Mouse (Mus musculus) kidney, postnatal 0 days (tissue): ENCODE results near the gene Olfr155. TPM values are rescaled to one million over a fixed set of nuclear protein-coding genes. Genes with fewer than 3 reads are reported as not detected.
A peak's percentile ranks its signal among the peaks of the same experiment; 100 is the strongest.

Experiments
- ATAC-seq: fragments of 200-750 bp; cut with Nextera tagmentation; replicated peaks from 2 replicates; pipeline ENCODE4 v1.8.0; 2017; ENCODE audit warnings: low read depth, moderate number of reproducible peaks, moderate TSS enrichment, moderate library complexity; ENCODE audit not compliant: low FRiP score
- DNase-seq: peaks from one replicate; pipeline ENCODE4 v3.0.0-alpha.2; 2016; ENCODE audit warnings: low spot score
- H3K27ac ChIP-seq: fragments of 300-500 bp; sonication (generic); 2 replicates; pipeline ENCODE4 v1.5.1; 2014; ENCODE audit warnings: mild to moderate bottlenecking
- H3K27me3 ChIP-seq: fragments of 300-500 bp; sonication (generic); 2 replicates; pipeline ENCODE4 v1.6.1; 2014; ENCODE audit warnings: low read length, mixed read lengths; ENCODE audit not compliant: insufficient read depth
- H3K36me3 ChIP-seq: fragments of 300-500 bp; sonication (generic); 2 replicates; pipeline ENCODE4 v1.6.1; 2014; ENCODE audit warnings: low read length, mixed read lengths; ENCODE audit not compliant: insufficient read depth
- H3K4me1 ChIP-seq: fragments of 300-500 bp; sonication (generic); replicated peaks from 2 replicates; pipeline ENCODE4 v1.6.1; 2014; ENCODE audit warnings: antibody characterized with exemption, low read length, mixed read lengths; ENCODE audit not compliant: insufficient read depth
- H3K4me2 ChIP-seq: fragments of 300-500 bp; sonication (generic); 2 replicates; pipeline ENCODE4 v1.6.1; 2014; ENCODE audit warnings: mild to moderate bottlenecking, low read length, moderate library complexity, mixed read lengths
- H3K4me3 ChIP-seq: fragments of 300-500 bp; sonication (generic); replicated peaks from 2 replicates; pipeline ENCODE4 v1.5.1; 2014; ENCODE audit warnings: low read depth, low read length
- H3K9ac ChIP-seq: fragments of 300-500 bp; sonication (generic); 2 replicates; pipeline ENCODE4 v1.6.1; 2014; ENCODE audit warnings: low read depth, low read length
- H3K9me3 ChIP-seq: fragments of 300-500 bp; sonication (generic); replicated peaks from 2 replicates; pipeline ENCODE4 v1.6.1; 2016; ENCODE audit warnings: low read length, inconsistent platforms, mixed read lengths
- CTCF ChIP-seq: IDR thresholded peaks from 2 replicates; pipeline ENCODE4 v1.5.1; 2016; ENCODE audit warnings: antibody characterized with exemption, low read depth, mild to moderate bottlenecking, moderate library complexity
- WGBS: fragments of 180-500 bp; shearing (Covaris S2); extraction: QIAGEN DNeasy Blood & Tissue Kit; methylation state at CpG from one replicate; pipeline ENCODE4 v1.1.7; 2014; 5-methylcytosine and 5-hydroxymethylcytosine counted together
- polyA plus RNA-seq: library from polyadenylated mRNA; unstranded; fragments of >200 nt; fragmentation: Nextera tagmentation; extraction: Ambion mirVana; gene quantifications from 2 replicates; pipeline ENCODE4 v1.2.1, GENCODE M21; 2015

The Olfr155 gene
- polyA plus RNA-seq, 1 experiment from 2014 or later: not detected

DNA sequence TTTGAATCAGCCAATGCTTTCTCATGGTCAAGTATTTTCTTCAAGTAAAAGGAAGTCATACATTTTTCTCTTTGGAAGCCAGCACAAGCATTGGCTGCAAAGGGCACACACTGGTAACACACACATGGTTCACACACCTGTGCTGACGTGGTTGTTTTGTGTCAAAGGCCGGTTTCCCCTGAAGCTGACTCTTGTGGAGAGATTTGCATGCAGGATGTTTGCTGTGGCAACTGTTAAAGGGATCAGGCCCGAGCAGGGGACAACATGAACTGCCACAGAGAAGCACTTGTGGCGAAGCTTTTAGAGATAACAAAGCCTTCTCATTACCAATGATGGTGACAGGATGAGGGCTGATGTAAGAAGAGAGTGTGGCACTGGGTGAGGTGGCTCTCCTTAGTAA lies 16.6 kb upstream of the Olfr155 start:
- ATAC-seq (no peak), DNase-seq (no peak)
- no peaks in the 10 kb centered on the region for H3K9me3 ChIP-seq
- 73% methylated on average over 4 of the region's 4 CpGs for WGBS
- H3K4me3 ChIP-seq: no peak overlapping the region
- H3K4me2 ChIP-seq: no peak overlapping the region
- no peaks in the 10 kb centered on the region for H3K36me3 ChIP-seq
- H3K4me1 ChIP-seq: no peaks in the 10 kb centered on the region
- TF ChIP-seq CTCF: no peak
- no peak overlapping the region for H3K27ac ChIP-seq
- H3K27me3 ChIP-seq: no peaks in the 10 kb centered on the region
- H3K9ac ChIP-seq: no peak overlapping the region

- ATAC-seq (no peak), DNase-seq (no peak)
- no peaks in the 10 kb centered on the region for H3K27me3 ChIP-seq
- H3K4me1 ChIP-seq: no peaks in the 10 kb centered on the region
- H3K9ac ChIP-seq: no peak overlapping the region
- no peaks in the 10 kb centered on the region for H3K9me3 ChIP-seq
- no peaks in the 10 kb centered on the region for H3K36me3 ChIP-seq
- H3K4me3 ChIP-seq: no peak overlapping the region
- H3K4me2 ChIP-seq: no peak overlapping the region
- H3K27ac ChIP-seq: no peak overlapping the region
- 54% methylated on average over 3 of the region's 3 CpGs for WGBS
- TF ChIP-seq CTCF: no peak
These were observed 13.0 kb upstream of the Olfr155 start for GRCm38 (mm10) chr4:43838326-43838725.

- ATAC-seq: no peak
- DNase-seq: no peak
- Histone ChIP-seq H3K36me3 (no peaks in the 10 kb centered on the region), H3K4me1 (no peaks in the 10 kb centered on the region), H3K9me3 (no peaks in the 10 kb centered on the region; the same call in 1 of the 2 replicates), H3K27ac (no peak within 1 kb of the TSS), H3K4me2 (no peak within 1 kb of the TSS), H3K4me3 (no peak within 1 kb of the TSS), H3K9ac (no peak within 1 kb of the TSS), H3K27me3 (no peaks in the 10 kb centered on the region)
- 64% methylated on average over 1 of the region's 1 CpGs for WGBS
- no peak for TF ChIP-seq CTCF
These were observed 11.3 kb upstream of the Olfr155 start, which contains the start of gene Olfr157 for GRCm38 (mm10) chr4:43840101-43840500. Gene Olfr157 (minus strand): TSS chr4:43840201.

GRCm38 (mm10) chr4:43854101-43854500 lies 2.7 kb downstream of the Olfr155 start:
- H3K36me3 ChIP-seq: no peaks in the 10 kb centered on the region
- no peak overlapping the region for H3K27ac ChIP-seq
- 65% methylated on average over 8 of the region's 8 CpGs for WGBS
- H3K27me3 ChIP-seq: no peaks in the 10 kb centered on the region
- DNase-seq: no peak
- no peak overlapping the region for H3K4me2 ChIP-seq
- no peak overlapping the region for H3K4me3 ChIP-seq
- H3K4me1 ChIP-seq: no peaks in the 10 kb centered on the region
- ATAC-seq: no peak
- no peaks in the 10 kb centered on the region for H3K9me3 ChIP-seq
- H3K9ac ChIP-seq: no peak overlapping the region
- no peak for TF ChIP-seq CTCF

DNA sequence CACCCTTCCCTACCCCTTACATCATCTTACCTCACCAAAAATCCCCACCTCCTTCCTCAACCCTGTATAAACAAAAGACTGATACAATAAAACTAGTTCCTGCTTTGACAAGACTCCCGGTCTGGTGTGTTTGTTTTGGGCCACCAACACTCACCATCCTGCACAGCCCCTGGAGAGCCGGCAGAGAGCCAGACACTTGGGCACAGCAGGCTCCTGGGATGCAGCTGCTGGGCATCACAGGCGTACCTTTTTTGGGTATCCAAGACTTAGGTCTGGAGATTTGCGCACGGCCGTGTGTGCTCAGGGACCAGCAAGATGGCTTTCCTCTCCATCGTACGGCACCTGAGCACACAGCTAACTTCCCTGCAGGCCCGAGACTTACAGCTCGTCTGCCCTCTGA lies 8.5 kb downstream of the Olfr155 start:
- WGBS: 72% methylated on average over 10 of the region's 10 CpGs
- Histone ChIP-seq H3K4me3 (no peak overlapping the region), H3K4me2 (no peak overlapping the region), H3K9ac (no peak overlapping the region), H3K27ac (no peak overlapping the region), H3K27me3 (no peaks in the 10 kb centered on the region), H3K9me3 (no peaks in the 10 kb centered on the region), H3K4me1 (no peaks in the 10 kb centered on the region), H3K36me3 (no peaks in the 10 kb centered on the region)
- no peak for ATAC-seq
- DNase-seq: no peak
- TF ChIP-seq CTCF: no peak

- Histone ChIP-seq H3K4me1 (no peaks in the 10 kb centered on the region), H3K9ac (no peak overlapping the region), H3K4me2 (no peak overlapping the region), H3K27me3 (no peaks in the 10 kb centered on the region), H3K36me3 (no peaks in the 10 kb centered on the region), H3K9me3 (no peaks in the 10 kb centered on the region), H3K4me3 (no peak overlapping the region), H3K27ac (no peak overlapping the region)
- peak; percentile 81 for DNase-seq
- no peak for ATAC-seq
- WGBS: 16% methylated on average over 14 of the region's 14 CpGs
- TF ChIP-seq CTCF: peak; percentile 97
These were observed 9.6 kb downstream of the Olfr155 start for GRCm38 (mm10) chr4:43860744-43861519.
